ENCODE assay signal across 8 mouse cellular contexts in genomic region chr2:30287027-30287373, GRCm38 (mm10). TPM values are rescaled to one million over a fixed set of nuclear protein-coding genes. Genes with fewer than 3 reads are reported as not detected.
DNase-seq lines count a peak whose midpoint lies in the region; ATAC-seq and TF ChIP-seq lines count a peak whose summit lies in the region.

No protein-coding gene starts in this region.

- H3K27ac ChIP-seq in cerebellum, adult 2 months (ENCODE audit: insufficient read depth, low read length), result no peak overlapping the region
- peak overlapping the region; percentile 25; the same call in 1 of the 2 replicates for H3K27ac ChIP-seq in hindbrain, embryonic 13.5 days

- no peak for ATAC-seq in hindbrain, embryonic 13.5 days (ENCODE audit: low FRiP score)
- ATAC-seq in megakaryocyte-erythroid progenitor cell, adult 5-6 weeks (replicated peaks; ENCODE audit: low FRiP score, low TSS enrichment, poor library complexity, severe bottlenecking), result 0 out of 2 replicates have a peak, but pooled peaks have one; percentile 16

- peaks cover 10% of the 10 kb centered on the region for H3K4me1 ChIP-seq in cerebellum, adult 2 months (ENCODE audit: control insufficient read depth, insufficient read depth, low read length)
- peaks cover 26% of the 10 kb centered on the region for H3K4me1 ChIP-seq in hindbrain, embryonic 13.5 days (replicated peaks)

- peak; percentile 26 to 37 for DNase-seq in cerebellum, adult 2 months
- DNase-seq in cerebellum, postnatal 4 days (ENCODE audit: low spot score in 2 of 2), result no peak
- peak; percentile 9 for DNase-seq in spleen, adult 12 weeks (ENCODE audit: low spot score)
- DNase-seq in spleen, postnatal 10 days (ENCODE audit: low spot score in 2 of 2), result no peak
- DNase-seq in thymus, postnatal 25 days, result peak; percentile 25
- no peak for DNase-seq in urinary bladder, postnatal 10 days (ENCODE audit: low spot score)

- no peak for TF ChIP-seq CTCF in cerebellum, adult 2 months (IDR thresholded peaks at IDR 0.05; ENCODE audit: borderline replicate concordance, insufficient read depth, low read depth, low read length)

- no peaks in the 10 kb centered on the region for H3K27me3 ChIP-seq in cerebellum, adult 2 months (ENCODE audit: control insufficient read depth, insufficient read depth, low read length)
- no peaks in the 10 kb centered on the region for H3K27me3 ChIP-seq in hindbrain, embryonic 13.5 days

- H3K9me3 ChIP-seq in hindbrain, embryonic 13.5 days, result no peaks in the 10 kb centered on the region

- no peak for TF ChIP-seq POLR2A in cerebellum, adult 2 months (IDR thresholded peaks at IDR 0.05; ENCODE audit: borderline replicate concordance, insufficient read depth, low read length)

- peaks cover 12% of the 10 kb centered on the region for H3K36me3 ChIP-seq in hindbrain, embryonic 13.5 days

- H3K4me2 ChIP-seq in hindbrain, embryonic 13.5 days, result peak overlapping the region; percentile 82

- WGBS in cerebellum, adult 2 months, result under 1% methylated on average over 10 of the region's 10 CpGs
- WGBS in hindbrain, embryonic 13.5 days, result under 1% methylated on average over 10 of the region's 10 CpGs

- peak overlapping the region; percentile 89 for H3K4me3 ChIP-seq in cerebellum, adult 2 months (replicated peaks; ENCODE audit: insufficient read depth, low read depth, low read length)
- peak overlapping the region; percentile 98 for H3K4me3 ChIP-seq in hindbrain, embryonic 13.5 days

- H3K9ac ChIP-seq in hindbrain, embryonic 13.5 days, result peak overlapping the region; percentile 94

RNA-seq across cellular contexts. Expression of gene Nup188, which starts 0.8 kb away (rescaled TPM):
- 19.4 and 22.9 TPM in 2 replicates for polyA plus RNA-seq in cerebellum, adult 2 months (2012; rRNA removed)
- 21.6 and 24.0 TPM in 2 replicates for polyA plus RNA-seq in hindbrain, embryonic 13.5 days (2015; fragmentation: Nextera tagmentation; extraction: Ambion mirVana)
- total RNA-seq in megakaryocyte-erythroid progenitor cell, adult 5-6 weeks (2014; fragmentation: Nextera tagmentation), result 59.3 and 66.6 TPM in 2 replicates
- total RNA-seq in megakaryocyte-erythroid progenitor cell, adult 5-6 weeks (2017), result 25.8 and 29.8 TPM in 2 replicates

RNA-seq across cellular contexts. Expression of gene Dolk, which starts 0.9 kb away (rescaled TPM):
- polyA plus RNA-seq in cerebellum, adult 2 months (2012; rRNA removed), result 20.8 and 21.8 TPM in 2 replicates
- 33.7 TPM in 2 replicates for polyA plus RNA-seq in hindbrain, embryonic 13.5 days (2015; fragmentation: Nextera tagmentation; extraction: Ambion mirVana)
- 8.7 and 10.5 TPM in 2 replicates for total RNA-seq in megakaryocyte-erythroid progenitor cell, adult 5-6 weeks (2014; fragmentation: Nextera tagmentation)
- 11.1 and 11.2 TPM in 2 replicates for total RNA-seq in megakaryocyte-erythroid progenitor cell, adult 5-6 weeks (2017)

RNA-seq across cellular contexts. Expression of gene Gm28038, which starts 6.2 kb away (rescaled TPM):
- not detected in 2 replicates for polyA plus RNA-seq in cerebellum, adult 2 months (2012; rRNA removed)
- polyA plus RNA-seq in hindbrain, embryonic 13.5 days (2015; fragmentation: Nextera tagmentation; extraction: Ambion mirVana), result not detected in 2 replicates
- total RNA-seq in megakaryocyte-erythroid progenitor cell, adult 5-6 weeks (2014; fragmentation: Nextera tagmentation), result 1.8 and 15.1 TPM in 2 replicates
- total RNA-seq in megakaryocyte-erythroid progenitor cell, adult 5-6 weeks (2017), result not detected in 2 replicates

RNA-seq across cellular contexts. Expression of gene Phyhd1, which starts 21.0 kb away (rescaled TPM):
- 25.7 and 30.2 TPM in 2 replicates for polyA plus RNA-seq in cerebellum, adult 2 months (2012; rRNA removed)
- polyA plus RNA-seq in hindbrain, embryonic 13.5 days (2015; fragmentation: Nextera tagmentation; extraction: Ambion mirVana), result 6.5 and 8.3 TPM in 2 replicates
- not detected in 2 replicates for total RNA-seq in megakaryocyte-erythroid progenitor cell, adult 5-6 weeks (2014; fragmentation: Nextera tagmentation)
- total RNA-seq in megakaryocyte-erythroid progenitor cell, adult 5-6 weeks (2017), result not detected in 2 replicates

RNA-seq across cellular contexts. Expression of gene Gm28035, which starts 46.6 kb away (rescaled TPM):
- 8.5 and 8.6 TPM in 2 replicates for polyA plus RNA-seq in cerebellum, adult 2 months (2012; rRNA removed)
- polyA plus RNA-seq in hindbrain, embryonic 13.5 days (2015; fragmentation: Nextera tagmentation; extraction: Ambion mirVana), result 0.10 and 0.36 TPM in 2 replicates
- 2.2 TPM in 1 of 2 replicates, not detected in the other for total RNA-seq in megakaryocyte-erythroid progenitor cell, adult 5-6 weeks (2014; fragmentation: Nextera tagmentation)
- 0.09 TPM in 1 of 2 replicates, not detected in the other for total RNA-seq in megakaryocyte-erythroid progenitor cell, adult 5-6 weeks (2017)

Comparison
In these comparisons a context has a peak if more than half of its experiments do, and no peak if none do; other contexts are left out.
1. DNase-seq: peak in cerebellum, adult 2 months (2 of 2), spleen, adult 12 weeks (single experiment) and thymus, postnatal 25 days (single experiment); none in cerebellum, postnatal 4 days (0 of 2), spleen, postnatal 10 days (0 of 2) and urinary bladder, postnatal 10 days (single experiment).